Mouse (Mus musculus): ENCODE measurements at regions not wholly inside any gene's neighbourhood (a gene's known extent, or its start where the extent isn't known, plus 50 kb on each side); places are given as distances from the start of the nearest gene placed in this dataset.

- TF ChIP-seq FLI1 (IDR thresholded peaks at IDR 0.05; ENCODE audit: low read length) (no peak), GATA1 (IDR thresholded peaks at IDR 0.05; ENCODE audit: borderline replicate concordance, low read length) (no peak)
Observed at GRCm38 (mm10) chr4:127413997-127414964, 56.3 kb upstream of the Gjb5 start.
